Mouse (Mus musculus) lung, embryonic 15.5 days (tissue): ENCODE measurements at regions not wholly inside any gene's neighbourhood (a gene's known extent, or its start where the extent isn't known, plus 50 kb on each side); places are given as distances from the start of the nearest gene placed in this dataset.

Experiments
- ATAC-seq: fragments of 200-750 bp; cut with Nextera tagmentation; 2 replicates; pipeline ENCODE4 v1.8.0; 2017; ENCODE audit warnings: moderate number of reproducible peaks, borderline replicate concordance; ENCODE audit not compliant: low FRiP score, low TSS enrichment; ENCODE audit errors: extremely low read depth
- H3K27ac ChIP-seq: fragments of 300-500 bp; sonication (generic); 2 replicates; pipeline ENCODE4 v1.5.1; 2015; ENCODE audit warnings: moderate library complexity, mild to moderate bottlenecking, inconsistent platforms
- H3K27me3 ChIP-seq: fragments of 300-500 bp; sonication (generic); 2 replicates; pipeline ENCODE4 v1.6.1; 2015; ENCODE audit warnings: inconsistent platforms
- H3K36me3 ChIP-seq: fragments of 300-500 bp; sonication (generic); 2 replicates; pipeline ENCODE4 v1.6.1; 2015; ENCODE audit warnings: inconsistent platforms
- H3K4me1 ChIP-seq: fragments of 300-500 bp; sonication (generic); 2 replicates; pipeline ENCODE4 v1.6.1; 2015; ENCODE audit warnings: inconsistent platforms
- H3K4me2 ChIP-seq: fragments of 300-500 bp; sonication (generic); 2 replicates; pipeline ENCODE4 v1.6.1; 2015; ENCODE audit warnings: inconsistent platforms, mild to moderate bottlenecking, moderate library complexity
- H3K4me3 ChIP-seq: fragments of 300-500 bp; sonication (generic); 2 replicates; pipeline ENCODE4 v1.5.1; 2015; ENCODE audit warnings: mild to moderate bottlenecking, inconsistent platforms
- H3K9ac ChIP-seq: fragments of 300-500 bp; sonication (generic); 2 replicates; pipeline ENCODE4 v1.6.1; 2015; ENCODE audit warnings: inconsistent platforms
- H3K9me3 ChIP-seq: fragments of 300-500 bp; sonication (generic); 2 replicates; pipeline ENCODE4 v1.6.1; 2016; ENCODE audit warnings: inconsistent platforms
- WGBS: fragments of 180-500 bp; shearing (Covaris S2); methylation state at CpG from one replicate; pipeline ENCODE4 v1.1.7; 2015; 5-methylcytosine and 5-hydroxymethylcytosine counted together

DNA sequence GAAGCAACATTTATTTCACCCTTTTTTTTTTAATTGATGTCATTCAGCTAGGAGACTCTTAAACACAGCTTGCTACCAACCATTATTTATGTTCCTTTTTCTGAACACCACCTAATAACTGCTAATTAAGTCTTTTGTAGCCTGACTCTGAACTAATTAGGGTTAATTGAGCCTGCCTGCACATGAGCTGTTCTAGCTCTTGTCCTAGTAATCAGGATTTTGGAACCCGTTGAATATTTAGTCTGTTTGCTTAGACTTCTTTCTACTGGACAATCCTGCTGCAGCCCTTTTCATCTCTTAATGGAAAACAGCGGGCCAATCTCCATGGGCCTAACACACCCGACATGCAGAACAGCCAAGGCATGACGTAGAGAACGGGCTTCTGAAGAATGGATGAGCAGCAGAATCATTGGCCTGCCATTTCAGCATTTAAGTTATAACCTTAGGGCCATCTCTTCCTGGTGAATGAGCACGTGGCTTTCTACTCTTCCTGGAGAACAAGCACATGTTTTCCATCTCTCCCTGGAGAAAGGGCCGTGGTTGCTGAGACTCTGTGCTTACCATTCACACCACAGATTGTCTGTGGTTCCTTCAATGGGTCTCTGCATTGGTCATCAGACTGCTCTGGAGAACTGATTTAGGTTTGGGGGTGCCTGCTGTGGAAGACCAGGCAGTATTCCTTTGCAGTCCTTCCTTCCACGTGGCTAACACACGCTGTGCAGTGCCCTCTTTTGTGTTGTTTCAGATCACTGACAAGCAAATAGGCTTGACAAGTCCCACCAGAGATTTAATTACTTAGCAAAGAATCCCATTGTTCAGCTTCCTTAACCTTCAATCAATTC, 805.1 kb downstream of the Poteg start:
- no peak overlapping the region for H3K9ac ChIP-seq
- no peaks in the 10 kb centered on the region for H3K9me3 ChIP-seq
- H3K4me2 ChIP-seq, result no peak overlapping the region
- H3K27me3 ChIP-seq, result no peaks in the 10 kb centered on the region
- no peak overlapping the region for H3K4me3 ChIP-seq
- H3K4me1 ChIP-seq, result no peaks in the 10 kb centered on the region
- no peaks in the 10 kb centered on the region for H3K36me3 ChIP-seq
- 72% methylated on average over 9 of the region's 9 CpGs for WGBS
- ATAC-seq, result no peak
- H3K27ac ChIP-seq, result no peak overlapping the region

- H3K9ac ChIP-seq, result no peak overlapping the region
- no peak for ATAC-seq
- H3K27me3 ChIP-seq, result no peaks in the 10 kb centered on the region
- WGBS, result 61% methylated on average over 5 of the region's 5 CpGs
- no peaks in the 10 kb centered on the region for H3K4me1 ChIP-seq
- H3K27ac ChIP-seq, result no peak overlapping the region
- no peak overlapping the region for H3K4me2 ChIP-seq
- H3K4me3 ChIP-seq, result no peak overlapping the region
- no peaks in the 10 kb centered on the region for H3K36me3 ChIP-seq
- H3K9me3 ChIP-seq, result no peaks in the 10 kb centered on the region
Measured at GRCm38 (mm10) chr8:28267277-28267676, 819.8 kb downstream of the Poteg start.

GRCm38 (mm10) chr8:28284257-28284656, 836.8 kb downstream of the Poteg start:
- Histone ChIP-seq H3K9me3 (no peaks in the 10 kb centered on the region), H3K9ac (no peak overlapping the region), H3K4me1 (no peaks in the 10 kb centered on the region), H3K27ac (no peak overlapping the region), H3K36me3 (no peaks in the 10 kb centered on the region), H3K4me3 (no peak overlapping the region), H3K4me2 (no peak overlapping the region), H3K27me3 (no peaks in the 10 kb centered on the region)
- ATAC-seq, result no peak
- 69% methylated on average over 2 of the region's 2 CpGs for WGBS

DNA sequence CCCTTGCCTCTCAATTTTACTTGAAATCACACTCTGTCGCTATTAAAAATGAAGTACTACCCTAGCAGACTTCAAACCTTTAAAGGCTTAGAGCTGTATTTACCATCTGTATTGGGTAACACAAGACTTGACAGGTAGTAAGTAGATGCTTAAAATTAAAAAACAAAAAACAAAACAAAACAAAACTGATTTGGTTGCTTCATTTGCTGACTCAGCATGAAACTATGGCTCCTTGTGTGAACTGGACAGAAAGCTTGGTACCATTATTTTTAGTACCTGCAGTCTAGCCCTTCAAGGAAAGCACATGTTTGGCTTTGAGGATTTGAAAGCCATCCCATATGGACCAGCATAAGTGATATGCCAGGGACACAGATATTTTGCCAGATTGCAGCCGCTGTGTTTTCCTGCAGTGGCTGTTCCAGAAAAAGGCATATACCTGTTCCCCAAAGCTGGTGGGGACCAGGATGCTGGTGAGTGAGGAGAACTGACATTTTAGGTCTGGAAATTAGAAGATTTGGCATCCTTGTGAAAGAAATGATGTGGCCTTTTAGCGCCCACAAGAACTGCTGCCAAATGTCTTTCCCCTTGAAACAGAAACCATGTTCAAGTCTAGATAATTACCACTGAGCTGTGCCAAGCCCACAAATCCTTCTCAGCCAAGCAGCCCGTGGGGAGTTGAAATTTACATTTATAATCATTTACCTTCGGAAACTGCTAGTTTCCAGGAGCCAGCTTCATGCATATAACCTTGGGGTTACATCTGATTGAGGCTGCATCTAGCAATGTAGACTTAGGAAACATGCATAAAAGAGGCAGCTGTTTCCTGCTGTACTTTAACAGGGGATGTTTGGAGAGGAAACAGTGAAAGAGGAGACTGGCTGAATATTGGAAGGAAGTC, 851.7 kb downstream of the Poteg start:
- no peaks in the 10 kb centered on the region for H3K4me1 ChIP-seq
- H3K9ac ChIP-seq, result no peak overlapping the region
- H3K9me3 ChIP-seq, result no peaks in the 10 kb centered on the region
- H3K27ac ChIP-seq, result no peak overlapping the region
- ATAC-seq, result no peak
- WGBS, result 55% methylated on average over 5 of the region's 5 CpGs
- no peak overlapping the region for H3K4me2 ChIP-seq
- no peak overlapping the region for H3K4me3 ChIP-seq
- H3K36me3 ChIP-seq, result no peaks in the 10 kb centered on the region
- no peaks in the 10 kb centered on the region for H3K27me3 ChIP-seq

- Histone ChIP-seq H3K27ac (no peak overlapping the region), H3K4me3 (no peak overlapping the region), H3K27me3 (no peaks in the 10 kb centered on the region), H3K4me1 (no peaks in the 10 kb centered on the region), H3K36me3 (no peaks in the 10 kb centered on the region), H3K9me3 (no peaks in the 10 kb centered on the region), H3K9ac (no peak overlapping the region), H3K4me2 (no peak overlapping the region)
- 51% methylated on average over 1 of the region's 1 CpGs for WGBS
- no peak for ATAC-seq
Measured at GRCm38 (mm10) chr8:28317081-28317480, 869.6 kb downstream of the Poteg start.

DNA sequence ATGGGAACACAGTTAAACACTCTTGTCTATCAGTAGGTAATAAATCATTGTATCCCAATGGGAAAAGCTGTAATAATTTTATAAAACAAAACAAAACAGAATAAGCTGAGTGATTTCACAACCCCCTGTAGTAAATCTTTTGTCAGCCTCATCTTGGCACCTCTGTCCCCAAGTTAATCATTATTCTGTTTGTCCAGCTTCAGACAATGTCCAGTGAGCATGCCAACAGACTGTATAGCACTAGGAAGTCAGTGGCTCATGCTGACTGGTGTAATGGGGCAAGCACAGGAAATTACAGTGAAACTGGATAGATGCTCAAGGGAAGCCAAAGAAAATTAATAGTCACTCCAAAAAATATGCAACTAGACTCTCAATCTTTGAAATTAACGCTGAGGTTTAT, 885.9 kb downstream of the Poteg start:
- Histone ChIP-seq H3K4me2 (no peak overlapping the region), H3K27me3 (no peaks in the 10 kb centered on the region), H3K9me3 (no peaks in the 10 kb centered on the region), H3K27ac (no peak overlapping the region), H3K4me3 (no peak overlapping the region), H3K9ac (no peak overlapping the region), H3K36me3 (no peaks in the 10 kb centered on the region), H3K4me1 (no peaks in the 10 kb centered on the region)
- WGBS, result 91% methylated on average over 1 of the region's 1 CpGs
- no peak for ATAC-seq

DNA sequence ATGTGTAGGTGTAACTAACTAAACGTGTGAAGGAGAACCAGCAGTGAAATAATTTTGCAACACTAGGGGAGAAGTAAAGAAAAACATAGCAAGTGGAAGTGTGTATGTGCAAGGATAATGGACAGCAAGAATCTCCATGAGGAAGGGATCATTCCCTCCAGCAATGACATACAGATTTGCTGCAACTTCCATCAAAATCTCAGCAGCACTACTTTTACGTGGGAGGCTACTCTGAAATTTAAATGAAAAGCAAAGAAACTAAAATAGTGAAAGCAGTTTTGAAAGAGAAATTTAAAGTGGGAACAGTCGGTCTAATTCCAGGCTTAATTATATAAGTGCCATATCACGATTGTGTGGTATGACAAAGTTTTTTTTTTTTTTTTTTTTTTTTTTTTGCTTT, 890.0 kb downstream of the Poteg start:
- WGBS, result 73% methylated on average over 4 of the region's 4 CpGs
- H3K27ac ChIP-seq, result no peak overlapping the region
- H3K4me3 ChIP-seq, result no peak overlapping the region
- ATAC-seq, result no peak
- no peak overlapping the region for H3K9ac ChIP-seq
- H3K9me3 ChIP-seq, result no peaks in the 10 kb centered on the region
- no peaks in the 10 kb centered on the region for H3K36me3 ChIP-seq
- no peaks in the 10 kb centered on the region for H3K4me1 ChIP-seq
- H3K27me3 ChIP-seq, result no peaks in the 10 kb centered on the region
- H3K4me2 ChIP-seq, result no peak overlapping the region

GRCm38 (mm10) chr8:28341236-28341635, 893.8 kb downstream of the Poteg start:
- no peak overlapping the region for H3K4me2 ChIP-seq
- no peak overlapping the region for H3K9ac ChIP-seq
- no peak overlapping the region for H3K27ac ChIP-seq
- WGBS, result 81% methylated on average over 11 of the region's 11 CpGs
- no peaks in the 10 kb centered on the region for H3K4me1 ChIP-seq
- no peak for ATAC-seq
- H3K27me3 ChIP-seq, result no peaks in the 10 kb centered on the region
- H3K36me3 ChIP-seq, result no peaks in the 10 kb centered on the region
- no peak overlapping the region for H3K4me3 ChIP-seq
- H3K9me3 ChIP-seq, result no peaks in the 10 kb centered on the region

GRCm38 (mm10) chr8:28366470-28366869, 919.0 kb downstream of the Poteg start:
- H3K27ac ChIP-seq, result no peak overlapping the region
- no peaks in the 10 kb centered on the region for H3K36me3 ChIP-seq
- no peaks in the 10 kb centered on the region for H3K4me1 ChIP-seq
- H3K27me3 ChIP-seq, result no peaks in the 10 kb centered on the region
- no peak overlapping the region for H3K4me2 ChIP-seq
- ATAC-seq, result no peak
- no peak overlapping the region for H3K4me3 ChIP-seq
- H3K9me3 ChIP-seq, result no peaks in the 10 kb centered on the region
- no peak overlapping the region for H3K9ac ChIP-seq

GRCm38 (mm10) chr8:28367361-28367760, 919.9 kb downstream of the Poteg start:
- ATAC-seq, result no peak
- 59% methylated on average over 3 of the region's 3 CpGs for WGBS

GRCm38 (mm10) chr8:28371752-28372151, 924.3 kb downstream of the Poteg start:
- H3K9me3 ChIP-seq, result no peaks in the 10 kb centered on the region
- H3K36me3 ChIP-seq, result no peaks in the 10 kb centered on the region
- no peaks in the 10 kb centered on the region for H3K27me3 ChIP-seq
- no peak overlapping the region for H3K27ac ChIP-seq
- no peak for ATAC-seq
- H3K4me1 ChIP-seq, result no peaks in the 10 kb centered on the region
- no peak overlapping the region for H3K4me2 ChIP-seq
- no peak overlapping the region for H3K4me3 ChIP-seq
- WGBS, result 47% methylated on average over 1 of the region's 1 CpGs
- H3K9ac ChIP-seq, result no peak overlapping the region

More at GRCm38 (mm10) chr8:28367361-28367760, 919.9 kb downstream of the Poteg start:
- no peaks in the 10 kb centered on the region for H3K4me1 ChIP-seq
- H3K27ac ChIP-seq, result no peak overlapping the region
- no peak overlapping the region for H3K4me2 ChIP-seq
- no peak overlapping the region for H3K9ac ChIP-seq
- no peaks in the 10 kb centered on the region for H3K9me3 ChIP-seq
- H3K27me3 ChIP-seq, result no peaks in the 10 kb centered on the region
- H3K4me3 ChIP-seq, result no peak overlapping the region
- H3K36me3 ChIP-seq, result no peaks in the 10 kb centered on the region

DNA sequence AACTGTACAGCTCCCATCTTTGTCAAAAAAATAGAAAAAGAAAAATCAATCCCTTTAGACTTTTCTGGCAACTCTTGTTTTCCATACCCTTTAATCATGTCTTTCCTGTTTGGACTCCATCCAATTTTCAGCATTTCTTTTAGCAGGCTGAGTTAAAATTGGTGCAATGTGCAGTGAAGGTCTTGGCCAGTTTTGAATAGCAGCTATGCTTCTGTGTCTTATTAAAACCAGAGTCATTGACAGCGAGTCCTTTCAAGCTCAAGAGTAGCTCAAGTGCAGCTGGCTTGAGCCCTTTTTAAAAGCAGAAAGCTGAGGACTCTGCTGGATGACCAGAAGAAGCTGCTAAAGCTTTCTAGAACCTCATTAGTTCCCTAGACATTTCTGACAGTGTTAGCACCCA, 952.7 kb downstream of the Poteg start:
- no peak for ATAC-seq
- Histone ChIP-seq H3K27ac (no peak overlapping the region), H3K27me3 (no peaks in the 10 kb centered on the region), H3K9me3 (no peaks in the 10 kb centered on the region), H3K4me3 (no peak overlapping the region), H3K4me2 (no peak overlapping the region), H3K4me1 (no peaks in the 10 kb centered on the region), H3K9ac (no peak overlapping the region), H3K36me3 (no peaks in the 10 kb centered on the region)
- 45% methylated on average over 1 of the region's 1 CpGs for WGBS
